Mouse (Mus musculus) right cerebral cortex, adult 2 months (tissue): ENCODE measurements around the gene Acer3.

Experiments used
- DNase-seq, 2 experiments: peaks; one replicate each; pipeline ENCODE4 v3.0.0; 2021 to 2022; ENCODE audit warnings: low spot score in 2 of 2

Gene Acer3

DNA sequence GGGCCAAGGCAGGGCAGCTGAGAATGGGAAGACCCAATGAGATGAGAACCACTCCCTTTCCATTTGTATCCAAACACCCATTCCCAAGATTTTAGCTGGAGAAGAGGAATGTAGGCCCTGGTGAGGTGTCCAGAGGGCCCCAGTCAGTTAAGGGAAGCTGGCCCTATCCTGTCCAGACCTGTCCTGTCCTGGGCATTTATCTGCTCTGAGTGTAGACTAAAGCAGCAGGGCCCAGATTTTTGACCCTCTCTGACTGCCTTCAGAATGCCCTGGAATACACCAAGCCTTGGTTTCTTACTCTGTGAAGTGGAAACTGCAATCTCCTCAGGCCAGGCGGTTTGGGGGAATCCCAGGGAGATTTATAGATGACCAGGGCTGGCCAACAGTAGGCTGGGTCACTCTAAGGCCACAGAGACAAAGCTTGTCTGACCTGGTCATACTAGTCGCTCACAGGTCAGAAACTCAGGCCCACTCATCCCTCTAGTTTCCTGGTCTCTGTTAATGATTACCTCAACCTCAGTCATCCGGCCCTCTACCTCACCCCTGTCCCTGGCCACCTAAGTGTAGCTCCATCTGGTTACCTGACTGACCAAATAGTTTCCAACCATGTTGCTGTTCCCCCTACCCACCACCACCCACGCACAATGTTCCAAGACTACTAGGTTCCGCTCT is 142.3 kb downstream of the Acer3 start:
- DNase-seq = no peak

DNA sequence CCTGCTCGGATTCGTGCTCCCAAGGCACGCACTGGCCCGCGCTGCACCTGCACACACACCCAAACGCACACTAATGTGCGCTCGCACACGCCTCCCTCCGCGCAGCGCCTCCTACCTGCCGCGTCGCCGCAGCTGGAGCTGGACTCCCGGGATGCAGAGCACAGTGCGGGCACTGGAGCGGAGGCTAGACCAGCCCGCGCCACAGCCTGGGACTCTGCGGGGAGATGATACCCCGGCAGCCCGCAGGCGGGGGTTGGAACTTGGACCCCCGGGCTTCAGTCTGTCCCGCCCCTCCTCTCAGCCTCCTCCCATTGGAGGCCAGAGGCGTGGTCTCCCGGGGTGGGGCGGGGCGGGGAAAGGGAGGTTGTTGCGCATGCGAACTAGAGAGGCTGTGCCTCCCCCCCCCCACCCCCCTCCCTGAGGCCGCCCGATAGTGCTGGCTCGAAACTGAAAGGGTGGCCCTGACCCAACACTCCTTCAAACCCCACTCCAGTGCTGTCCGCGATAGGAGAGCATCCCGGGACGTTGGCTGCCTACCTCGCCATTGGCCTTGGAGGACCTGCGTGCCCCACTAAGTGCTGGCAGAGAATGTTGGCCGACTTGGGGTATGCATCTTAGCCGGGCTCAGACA is 143.0 kb downstream of the Acer3 start, which contains the start of gene Capn5:
Capn5 (minus strand) TSS at position 346 of the 631 bp plus-strand sequence.
- peak; percentile 46 to 57 for DNase-seq

DNA sequence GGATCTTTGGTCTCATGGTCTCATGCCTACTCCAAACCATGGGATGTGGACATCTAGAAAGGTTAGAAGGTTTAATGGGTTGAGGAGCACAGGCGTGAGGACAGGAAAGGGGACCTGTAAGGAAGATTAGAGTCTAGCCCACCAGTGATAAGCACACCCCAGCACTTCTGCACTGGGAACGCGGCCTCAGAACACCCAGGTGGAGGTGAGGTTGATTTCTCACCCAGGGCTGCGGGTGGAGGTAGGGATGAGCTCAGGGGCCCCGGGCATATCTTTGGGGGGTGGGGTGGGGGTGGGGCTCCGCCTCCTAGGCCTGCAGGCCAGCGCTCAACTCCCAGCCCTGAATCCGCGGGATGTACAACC is 143.5 kb downstream of the Acer3 start:
- no peak for DNase-seq

DNA sequence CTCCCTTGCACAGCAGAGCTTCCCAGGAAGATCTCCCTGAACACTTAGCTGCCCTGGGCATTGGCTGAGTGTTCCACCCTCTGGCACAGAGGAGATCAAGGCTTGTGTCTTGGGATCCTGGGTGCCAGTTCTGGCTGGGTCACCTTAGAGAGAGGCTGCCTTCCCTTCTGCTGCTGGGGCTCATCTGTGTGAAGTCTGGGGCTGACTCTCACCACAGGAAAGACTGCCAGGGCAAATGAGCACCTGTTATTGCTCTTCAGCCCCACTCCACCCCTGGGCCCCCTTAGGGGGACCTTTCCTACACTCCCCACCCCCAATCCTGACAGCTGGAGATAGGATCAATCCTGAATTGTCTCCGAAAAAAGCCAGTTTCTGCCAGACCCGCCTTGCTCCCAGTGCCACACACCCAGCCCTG is 143.9 kb downstream of the Acer3 start:
- DNase-seq = no peak

DNA sequence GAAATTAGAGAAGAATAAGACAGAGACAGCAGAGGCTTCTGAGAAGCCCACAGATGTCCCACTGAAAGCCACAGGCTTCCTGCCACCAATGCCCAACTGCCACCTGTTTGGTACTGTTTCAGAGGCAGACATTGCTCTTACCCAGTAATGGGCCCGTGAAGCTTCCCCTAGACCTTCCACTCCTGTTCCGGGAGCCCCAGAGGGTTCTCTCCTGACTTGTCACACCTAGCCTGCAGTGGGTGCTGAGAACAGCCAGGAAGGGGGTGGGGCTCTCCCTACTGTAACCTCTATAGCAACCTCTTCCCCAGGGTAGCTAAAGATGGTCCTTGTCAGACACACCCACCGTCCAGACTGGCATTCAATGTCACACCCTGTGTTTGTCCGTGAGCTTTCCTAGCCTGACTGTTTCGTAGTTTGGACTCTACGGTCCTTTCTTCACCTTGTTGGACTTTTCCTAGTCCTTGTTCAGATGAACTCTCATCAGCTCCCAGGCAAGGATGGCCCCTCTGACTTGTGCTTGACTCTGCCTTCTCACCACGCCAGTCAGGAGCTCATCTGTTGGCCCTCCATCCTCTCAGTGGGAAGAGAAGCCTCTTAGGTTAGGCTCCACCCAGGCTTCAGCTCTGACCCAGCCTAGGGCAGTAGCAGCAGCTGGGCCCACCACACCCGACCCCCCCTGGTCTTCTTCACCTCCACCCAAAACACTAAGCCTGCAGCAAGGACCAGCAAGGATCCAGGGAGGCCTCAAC is 144.5 kb downstream of the Acer3 start:
- no peak for DNase-seq

DNA sequence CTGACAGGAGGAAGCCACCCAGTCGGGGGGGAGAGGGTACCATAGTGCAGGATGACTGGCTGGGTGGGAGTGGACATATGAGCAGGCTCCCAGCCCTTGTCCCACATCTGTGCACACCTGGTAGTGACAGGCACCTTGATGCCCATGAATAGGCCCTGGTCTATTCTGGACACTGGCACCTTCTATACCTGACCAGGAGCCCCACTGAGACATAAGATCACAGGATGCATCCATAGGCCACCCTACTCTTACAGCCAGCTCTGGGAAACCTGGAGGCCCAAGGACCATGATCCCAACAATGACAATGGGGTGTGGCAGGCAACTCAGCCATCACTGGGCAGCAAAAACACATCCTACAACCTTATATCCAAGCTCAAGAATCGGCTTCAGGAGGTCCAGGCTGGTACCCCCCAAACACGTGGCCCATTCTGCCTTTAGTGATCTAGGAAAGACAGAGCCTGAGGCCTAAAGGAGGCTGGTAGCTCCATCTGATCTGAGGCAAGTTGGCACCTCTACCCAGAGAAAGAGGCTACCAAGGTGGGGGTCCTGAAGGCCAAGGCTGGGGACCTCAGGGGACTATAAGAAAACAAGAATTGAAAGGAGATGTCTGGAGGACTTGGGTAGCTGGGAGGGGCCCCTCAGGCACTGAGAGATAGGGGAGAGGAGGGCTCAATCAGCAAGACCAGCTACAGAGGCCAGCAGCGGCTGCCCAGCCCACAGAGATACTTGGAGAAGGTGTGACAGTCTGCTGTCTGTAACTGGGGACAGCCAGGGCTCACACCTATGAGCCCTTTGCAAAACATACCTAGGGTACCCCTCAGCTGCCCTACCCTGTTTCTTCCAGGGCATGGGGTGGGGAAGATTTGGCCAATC is 145.9 kb downstream of the Acer3 start:
- no peak for DNase-seq

DNA sequence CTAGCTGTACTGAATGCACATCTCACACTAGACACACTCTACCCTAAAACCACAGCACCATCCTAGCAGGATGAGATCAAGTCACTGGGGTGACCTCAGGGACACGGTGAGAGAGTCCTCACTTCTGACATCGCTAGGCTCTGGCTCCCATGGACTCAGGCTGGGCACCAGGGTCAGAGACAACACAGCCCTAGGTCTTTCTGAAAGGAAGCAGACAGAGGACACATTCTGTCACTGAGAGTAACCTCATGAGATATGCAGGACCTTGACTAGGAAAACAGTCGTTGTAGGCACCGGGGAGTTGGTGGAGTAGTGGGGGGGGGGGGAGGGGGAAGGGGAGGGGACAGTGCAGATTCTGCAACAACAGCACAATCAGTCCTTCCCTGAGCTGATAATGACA is 147.6 kb downstream of the Acer3 start:
- no peak for DNase-seq

DNA sequence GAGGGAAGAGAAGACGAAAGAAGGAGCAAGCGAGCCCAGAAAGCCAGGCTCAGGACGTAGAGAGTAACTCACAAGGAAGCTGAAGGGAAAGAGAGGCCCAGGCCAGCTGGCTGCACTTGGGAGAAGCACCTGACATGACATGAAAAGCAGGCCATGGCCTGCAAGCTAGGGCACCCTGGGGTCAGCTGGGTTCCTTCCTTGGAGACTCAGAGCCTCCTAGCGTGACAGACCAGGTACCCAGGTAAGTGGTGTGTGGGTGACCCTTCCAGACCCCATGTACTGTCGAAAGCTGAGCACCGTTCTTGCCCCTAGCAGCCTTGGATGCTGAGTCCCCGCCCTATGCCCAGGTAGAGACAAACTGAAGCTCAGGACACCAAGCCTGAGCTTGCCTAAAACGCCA is 148.3 kb downstream of the Acer3 start:
- DNase-seq = no peak

DNA sequence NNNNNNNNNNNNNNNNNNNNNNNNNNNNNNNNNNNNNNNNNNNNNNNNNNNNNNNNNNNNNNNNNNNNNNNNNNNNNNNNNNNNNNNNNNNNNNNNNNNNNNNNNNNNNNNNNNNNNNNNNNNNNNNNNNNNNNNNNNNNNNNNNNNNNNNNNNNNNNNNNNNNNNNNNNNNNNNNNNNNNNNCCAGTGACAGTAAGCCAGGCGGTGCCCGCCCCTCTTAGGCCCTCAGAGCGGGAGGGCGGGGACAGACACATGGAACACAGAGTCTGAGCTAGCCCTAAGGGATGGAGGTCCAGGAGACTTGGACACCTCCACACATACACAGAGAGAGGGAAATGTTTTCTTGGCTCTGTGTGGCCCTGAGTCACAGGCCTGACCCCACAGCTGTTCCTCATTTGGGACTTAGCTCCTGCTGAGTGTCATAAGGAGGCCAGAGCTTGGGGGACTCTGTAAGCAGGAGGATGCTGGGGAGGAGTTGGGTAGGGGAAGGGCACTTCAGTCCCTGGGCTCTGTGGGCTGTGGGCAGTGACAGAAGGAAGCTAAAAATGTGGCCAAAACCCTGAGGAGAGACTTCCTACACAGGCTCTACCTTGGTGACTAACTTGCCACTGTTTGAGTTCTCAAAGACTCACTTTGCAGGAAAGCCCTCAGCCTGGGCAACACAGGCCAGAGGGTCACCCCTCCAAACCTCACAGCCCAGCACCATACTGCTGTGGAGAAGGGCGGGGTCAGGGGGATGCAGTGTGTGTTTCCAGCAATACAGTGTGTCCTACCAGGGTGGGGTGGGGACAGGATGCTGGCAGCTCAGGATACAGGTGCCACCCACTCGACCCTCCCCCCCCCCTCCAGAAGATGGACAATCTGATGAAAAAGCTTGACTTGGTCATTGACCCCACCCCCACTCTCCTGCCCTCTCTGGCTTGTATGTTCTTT is 149.6 kb downstream of the Acer3 start:
- DNase-seq = peak; percentile 31

DNA sequence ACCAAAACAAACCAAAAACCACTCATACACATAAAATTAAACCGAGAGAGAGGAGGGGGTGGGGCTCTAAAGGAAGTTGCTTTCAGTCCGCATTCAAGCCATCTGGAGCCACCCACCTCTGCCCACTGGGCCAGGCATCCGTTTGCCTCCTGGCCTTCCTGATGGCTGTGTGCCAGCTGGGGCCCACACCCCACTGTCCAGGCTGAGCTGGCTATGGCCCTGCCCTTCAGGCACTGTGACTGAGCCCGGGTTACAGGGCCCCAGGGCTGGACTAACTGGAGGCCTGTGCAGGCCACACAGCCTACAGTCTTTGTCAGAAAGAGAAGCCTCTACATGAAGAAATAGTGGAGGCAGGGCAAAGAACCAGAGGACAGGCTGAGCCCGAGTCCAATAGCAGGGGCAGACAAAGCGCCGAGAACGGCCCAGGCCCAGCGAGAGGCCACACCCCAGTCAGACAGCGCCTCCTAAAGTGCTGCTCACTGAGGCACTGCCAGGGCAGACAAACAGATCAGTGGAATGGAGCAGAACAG is 155.9 kb downstream of the Acer3 start:
- DNase-seq = no peak

DNA sequence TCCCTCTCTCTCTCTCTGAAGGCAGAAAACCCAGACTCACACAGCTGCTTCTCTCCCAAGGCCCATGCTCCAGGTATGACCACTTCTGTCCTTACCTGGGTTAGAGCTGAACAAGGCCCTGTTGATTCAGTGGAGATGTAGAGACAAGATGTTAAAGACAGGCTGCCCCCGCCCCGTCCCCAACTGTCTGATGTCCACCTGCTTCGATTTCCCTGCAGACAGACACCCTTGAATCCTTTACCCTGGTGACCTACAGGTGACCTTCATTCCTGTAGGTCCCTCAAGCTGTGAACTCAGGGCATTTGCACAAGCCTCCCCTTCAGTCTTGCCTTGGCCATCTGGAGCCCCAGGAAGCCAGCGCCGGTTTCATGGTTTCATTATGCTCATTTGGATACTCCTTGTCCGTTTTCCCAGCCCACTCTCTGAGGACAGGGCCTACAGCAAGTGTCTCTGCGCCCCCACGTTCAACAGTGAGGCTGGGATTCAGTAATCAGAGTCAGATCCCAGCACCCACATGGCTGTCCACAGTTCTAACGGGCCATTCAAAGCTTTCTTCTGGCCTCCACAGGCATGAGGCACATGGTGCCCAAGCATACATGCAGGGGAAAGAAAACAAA is 156.5 kb downstream of the Acer3 start:
- DNase-seq = no peak

DNA sequence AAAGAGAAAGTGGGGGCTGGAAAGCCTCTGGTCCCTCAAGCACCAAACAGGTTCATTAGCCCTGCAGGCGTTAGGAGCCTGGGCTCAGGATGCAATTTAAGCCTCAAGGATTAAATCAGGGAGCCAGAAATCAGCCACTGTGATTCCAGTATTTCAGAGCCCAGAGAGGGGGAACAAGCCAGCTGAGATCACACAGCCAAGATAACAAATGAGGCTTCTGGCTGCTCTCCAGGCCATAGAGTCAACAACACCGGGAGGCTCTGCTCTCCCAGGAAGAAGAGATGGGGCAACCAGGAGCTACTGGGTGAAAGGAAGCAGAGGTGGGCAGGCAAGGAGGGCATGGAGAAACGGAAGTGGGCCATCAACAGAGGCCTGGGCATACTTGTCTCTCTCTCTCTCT is 157.3 kb downstream of the Acer3 start:
- DNase-seq = no peak

DNA sequence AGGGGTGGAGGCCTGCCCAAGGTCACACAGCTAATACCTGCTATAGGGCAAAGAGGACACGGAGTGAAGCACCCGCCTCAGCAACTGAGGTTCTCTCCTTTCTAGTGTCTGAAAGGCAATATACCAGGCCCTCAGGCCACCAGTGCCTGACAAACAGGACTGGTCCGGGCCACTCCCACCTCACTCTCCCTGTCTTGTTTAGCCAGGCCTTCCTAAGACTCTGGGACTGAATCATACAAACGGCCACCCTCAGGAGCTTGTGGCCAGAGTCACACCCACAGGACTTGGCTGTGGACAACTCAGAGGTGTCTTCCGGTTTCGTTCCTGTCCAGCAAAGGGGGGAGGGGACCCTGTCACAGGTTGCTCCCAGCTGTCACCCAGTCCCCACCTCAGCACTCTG is 158.8 kb downstream of the Acer3 start:
- DNase-seq = no peak

DNA sequence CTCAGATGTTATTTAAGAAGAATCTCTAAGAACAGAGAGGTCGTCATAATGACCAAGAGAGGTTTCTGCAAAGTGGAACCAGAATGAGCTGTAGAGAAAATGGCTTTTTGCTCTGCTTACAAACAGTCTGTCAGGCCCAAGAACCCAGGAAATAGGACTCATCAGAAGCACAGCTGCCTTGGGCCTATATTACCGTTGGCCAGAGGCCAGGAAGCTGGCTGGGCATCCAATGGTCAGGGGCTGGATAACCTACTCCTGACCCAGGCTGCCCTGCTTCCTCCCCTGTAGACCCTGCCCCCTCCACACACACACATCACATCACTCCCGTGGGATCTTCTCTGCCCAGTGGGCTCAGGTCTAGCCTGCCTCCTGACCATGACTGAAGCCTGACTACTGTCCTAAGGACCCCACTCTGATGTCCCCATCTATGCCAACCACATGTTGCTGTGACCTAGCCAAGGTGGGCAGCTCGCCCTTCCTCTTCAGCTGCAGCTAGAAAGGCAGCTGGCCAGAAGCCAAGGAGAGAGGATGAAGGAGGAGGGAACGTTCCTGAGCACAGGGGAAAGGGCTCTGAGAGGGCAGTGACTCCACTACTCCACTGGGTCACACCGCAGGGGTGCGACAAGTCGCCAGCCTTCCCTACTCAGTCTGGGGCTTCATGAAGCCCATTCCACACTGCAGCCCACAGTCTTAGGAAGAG is 160.8 kb downstream of the Acer3 start:
- no peak for DNase-seq

DNA sequence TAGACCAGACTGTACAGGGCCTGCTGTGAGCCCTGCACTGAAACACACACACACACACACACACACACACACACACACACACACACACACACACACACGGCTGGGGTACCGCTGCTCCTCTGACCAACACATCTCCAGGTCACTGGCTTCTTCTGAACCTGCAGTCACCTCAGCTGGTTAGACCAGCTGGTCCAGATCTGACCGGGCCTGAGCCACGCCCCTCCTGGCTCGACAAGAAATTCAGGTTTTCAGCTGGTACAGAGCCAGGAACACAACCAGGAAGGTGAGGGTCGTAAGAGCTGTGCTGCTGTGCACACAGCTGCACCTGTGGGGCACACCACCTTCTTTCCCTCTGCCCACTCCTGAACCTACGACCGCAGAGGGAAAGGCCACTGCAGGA is 162.5 kb downstream of the Acer3 start:
- DNase-seq = no peak

DNA sequence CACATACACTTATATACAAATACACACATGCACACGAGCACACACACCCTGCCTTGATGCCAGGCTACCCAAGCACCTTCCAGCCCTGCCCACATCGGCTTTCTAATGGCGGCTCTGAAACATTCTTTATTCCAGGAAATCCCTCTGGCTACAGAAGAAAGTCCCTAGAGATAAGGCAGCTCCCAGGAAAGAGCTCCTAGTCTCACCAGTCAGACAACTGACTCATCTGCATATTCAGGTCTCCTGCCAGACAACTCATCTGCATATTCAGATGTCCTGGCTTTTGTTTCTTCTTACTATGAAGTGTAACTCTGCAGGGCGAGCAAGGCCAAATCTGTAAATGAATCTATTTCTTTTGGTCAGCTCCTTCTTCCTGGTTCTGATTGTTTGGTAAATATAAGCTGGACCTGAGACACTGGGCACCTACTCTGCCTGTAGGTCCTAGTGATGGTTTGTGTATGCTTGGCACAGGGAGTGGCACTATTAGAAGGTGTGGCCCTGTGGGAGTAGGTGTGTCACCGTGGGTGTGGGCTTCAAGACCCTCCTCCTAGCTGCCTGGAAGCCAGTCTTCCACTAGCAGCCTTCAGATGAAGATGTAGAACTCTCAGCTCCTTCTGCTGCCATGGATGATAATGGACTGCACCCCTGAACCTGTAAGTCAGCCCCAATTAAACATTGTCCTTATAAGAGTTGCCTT is 163.2 kb downstream of the Acer3 start:
- DNase-seq = no peak
